Mouse (Mus musculus): ENCODE measurements around the gene Rtca.

The Rtca gene

DNA sequence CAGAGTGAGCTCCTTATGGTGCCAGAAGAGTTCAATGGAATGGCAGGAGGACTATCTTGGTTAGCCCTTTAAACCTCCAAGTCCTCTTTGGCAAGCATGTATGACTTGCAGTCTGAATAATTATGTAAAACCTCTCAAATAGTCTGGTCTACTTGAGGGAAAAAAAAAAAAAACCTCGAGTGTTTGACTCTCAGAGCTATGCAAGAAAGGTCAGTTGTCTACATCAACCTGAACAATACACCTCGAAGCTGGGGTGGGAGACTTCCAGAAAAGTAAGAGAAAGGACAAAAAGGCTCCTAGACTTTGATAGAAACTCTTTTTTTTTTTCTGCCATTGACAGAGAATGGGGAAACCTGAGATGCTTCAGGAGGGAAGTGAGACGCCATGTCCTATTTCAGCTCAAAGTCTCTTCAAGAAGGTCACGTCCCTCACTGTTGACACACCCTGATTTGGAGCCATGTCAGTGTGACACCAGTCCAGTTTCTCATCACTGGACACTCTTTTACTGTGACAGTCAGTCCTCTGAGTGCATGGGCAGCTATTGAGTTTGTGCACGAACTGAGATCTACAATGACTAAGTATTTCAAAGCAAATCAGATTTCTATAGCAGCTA, 31.2 kb downstream of the Rtca start:
- peak; percentile 3 for DNase-seq (ENCODE audit: low spot score)

DNA sequence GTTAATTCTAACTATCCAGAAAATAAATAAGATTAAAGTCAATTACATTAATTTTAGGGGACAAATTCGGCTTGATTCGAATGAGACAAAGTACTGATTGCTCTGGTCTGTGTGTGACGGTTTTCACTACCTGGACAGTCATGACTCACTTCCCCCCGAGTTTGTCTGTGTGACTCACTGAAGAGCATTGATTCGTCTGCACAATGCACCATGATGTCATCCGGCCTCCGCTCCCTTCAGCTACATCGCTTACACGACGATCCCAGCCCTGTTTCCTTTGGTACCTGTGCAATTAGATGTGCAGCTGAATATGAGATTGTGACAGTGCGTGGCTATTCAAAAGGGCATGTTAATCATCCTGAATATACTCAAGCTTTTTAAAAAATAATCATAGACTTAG, 33.4 kb downstream of the Rtca start:
- no peak for DNase-seq (ENCODE audit: low spot score)

GRCm38 (mm10) chr3:116465709-116466108, 42.3 kb downstream of the Rtca start:
- DNase-seq (ENCODE audit: low spot score) = no peak

DNA sequence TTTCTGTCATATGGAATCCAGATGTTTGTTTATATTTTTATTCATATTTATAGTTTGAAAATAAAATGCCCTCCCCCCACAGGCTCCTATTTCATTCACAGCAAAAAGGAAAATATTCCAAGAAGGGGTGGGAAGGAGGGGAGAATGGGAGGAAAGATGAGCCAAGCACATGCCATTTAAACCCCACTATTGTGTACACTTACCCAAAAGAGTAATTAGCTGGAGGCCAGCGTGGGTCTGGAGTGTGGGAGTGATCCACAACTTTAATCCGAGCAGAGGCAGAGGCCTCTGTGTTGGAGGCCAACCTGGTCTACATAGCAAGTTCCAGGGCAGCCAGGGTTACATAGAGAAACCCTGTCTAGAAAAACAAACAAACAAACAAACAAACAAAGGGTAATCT, 43.7 kb downstream of the Rtca start:
- no peak for DNase-seq (ENCODE audit: low spot score)

GRCm38 (mm10) chr3:116461053-116461452, 47.0 kb downstream of the Rtca start:
- no peak for DNase-seq (ENCODE audit: low spot score)

DNA sequence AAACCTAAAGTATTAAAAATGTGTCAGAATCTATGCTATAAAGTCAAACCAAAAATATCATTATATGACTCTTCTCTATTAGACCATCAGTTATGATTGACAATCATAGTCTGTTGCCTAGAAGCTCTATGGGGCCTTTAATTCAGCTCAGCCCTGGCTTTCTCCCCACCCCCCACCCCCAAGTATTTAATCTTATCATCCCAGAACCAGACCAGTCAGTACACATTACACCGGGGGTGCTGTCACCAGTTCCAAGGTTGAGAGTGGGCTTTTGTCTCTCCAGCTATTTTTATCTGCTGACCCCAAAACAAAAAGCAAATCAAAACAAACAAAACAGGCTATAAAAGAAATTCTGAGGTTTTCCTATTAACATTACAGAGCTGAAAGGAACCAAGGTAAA, 53.5 kb downstream of the Rtca start:
- no peak for DNase-seq (ENCODE audit: low spot score)

GRCm38 (mm10) chr3:116450741-116451140, 57.3 kb downstream of the Rtca start:
- no peak for DNase-seq (ENCODE audit: low spot score)

- no peak for DNase-seq (ENCODE audit: low spot score)
Measured at GRCm38 (mm10) chr3:116444327-116444726, 63.7 kb downstream of the Rtca start.

DNA sequence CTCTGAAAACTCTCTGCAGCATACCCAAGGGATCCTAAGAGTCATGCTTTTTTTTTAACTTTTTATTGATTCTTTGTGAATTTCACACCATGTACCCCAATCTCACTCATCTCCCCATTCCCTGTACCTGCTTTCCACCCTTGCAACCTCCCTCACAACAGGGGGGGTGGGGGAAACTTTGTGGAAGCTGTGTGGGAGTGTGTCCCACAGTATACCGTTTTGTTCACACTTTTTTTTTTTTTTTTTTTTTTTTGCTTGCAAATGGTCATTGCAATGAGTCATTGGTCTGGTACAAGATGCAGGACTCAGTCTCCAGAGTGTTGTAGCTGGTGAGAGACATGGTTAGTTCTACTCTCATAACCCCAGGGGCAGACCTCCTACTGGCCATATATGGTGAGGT, 65.2 kb downstream of the Rtca start:
- no peak for DNase-seq (ENCODE audit: low spot score)

DNA sequence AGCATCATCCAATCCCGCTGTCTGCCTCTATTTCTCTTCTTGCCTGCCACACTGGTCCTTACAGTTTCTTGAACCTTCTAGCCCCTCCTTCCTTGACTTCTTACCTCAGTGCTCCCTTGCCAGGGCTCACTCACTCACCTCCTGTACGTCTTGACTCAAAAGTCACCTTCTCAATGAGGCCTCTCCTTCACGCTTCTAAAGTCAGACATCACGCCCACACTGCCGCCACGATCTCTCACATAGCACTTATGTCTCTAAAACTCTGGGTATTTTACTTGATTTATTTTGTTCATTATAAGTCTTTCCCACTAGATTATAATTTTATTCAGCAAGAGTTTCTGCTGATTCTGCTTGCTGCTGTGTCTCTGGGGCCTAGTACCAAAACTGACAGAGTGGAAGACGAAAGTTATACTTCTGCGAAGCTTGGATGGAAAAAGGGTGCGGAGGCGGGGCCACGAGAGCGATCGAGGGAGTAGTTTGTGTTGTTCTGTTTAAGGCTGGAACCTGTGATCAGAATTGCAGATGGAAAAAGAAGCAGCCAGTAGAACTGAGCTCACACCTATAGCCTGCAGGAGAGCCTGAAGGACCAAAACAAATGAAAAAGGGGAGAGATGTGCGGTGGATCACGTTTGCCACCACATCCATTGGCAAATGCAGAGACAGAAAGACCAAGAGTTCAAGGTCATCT, 66.3 kb downstream of the Rtca start:
- DNase-seq (ENCODE audit: low spot score) = no peak

- DNase-seq (ENCODE audit: low spot score) = no peak
Measured at GRCm38 (mm10) chr3:116440066-116440997, 67.7 kb downstream of the Rtca start.

All from embryo, embryonic 10 days (tissue).